Mouse (Mus musculus) megakaryocyte, embryonic 14.5 days (primary cell): ENCODE data around the gene Rtn4r.

ENCODE experiments used
- FLI1 ChIP-seq: IDR thresholded peaks from 2 replicates; pipeline ENCODE4 v1.6.1; 2012; ENCODE audit warnings: low read length, inconsistent platforms, mixed read lengths
- GATA1 ChIP-seq: IDR thresholded peaks from 3 replicates; pipeline ENCODE4 v1.6.1; 2012; ENCODE audit warnings: mixed read lengths, low read length, inconsistent platforms, borderline replicate concordance

DNA sequence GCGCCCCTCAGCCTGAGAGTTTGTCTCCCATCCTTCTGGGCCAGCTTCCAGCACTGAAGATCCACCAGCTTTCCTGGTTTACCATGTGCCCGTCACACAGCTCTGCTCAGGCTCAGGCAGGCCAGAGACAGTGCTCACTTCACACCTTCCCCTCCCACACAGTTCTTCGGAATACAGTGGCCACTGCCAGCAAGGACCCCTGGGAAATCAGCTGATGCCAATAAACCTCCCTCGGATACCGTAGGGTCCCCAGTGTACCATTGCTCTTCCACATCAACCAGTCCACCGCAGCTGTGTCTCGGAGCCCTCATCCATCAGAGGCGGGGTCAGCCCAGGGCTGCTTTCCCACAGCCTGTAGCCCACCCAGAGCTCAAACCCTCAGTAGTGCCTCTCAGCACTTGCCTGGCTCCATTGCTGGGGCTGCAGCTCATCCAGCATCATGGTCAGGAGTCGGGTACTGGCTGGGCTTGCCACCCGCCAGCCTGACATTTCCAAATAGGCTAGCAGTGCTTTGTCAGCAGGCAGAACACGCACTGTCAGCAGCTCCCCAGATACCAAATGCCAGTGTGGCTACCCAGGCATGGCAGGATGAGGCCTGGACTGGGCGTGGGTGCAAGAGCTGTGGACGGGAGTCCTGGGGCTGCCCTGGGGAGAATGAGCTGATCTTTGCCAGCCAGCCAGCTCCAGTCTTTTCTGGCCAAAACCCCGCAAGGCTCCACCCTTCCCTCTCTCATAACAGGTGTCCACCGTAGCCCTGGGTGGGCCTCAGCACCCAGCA lies 67.0 kb downstream of the Rtn4r start:
- no peak for TF ChIP-seq GATA1
- TF ChIP-seq FLI1: no peak
